Mouse (Mus musculus): ENCODE data around the gene 6430571L13Rik. TPM values are rescaled to one million over a fixed set of nuclear protein-coding genes. Genes with fewer than 3 reads are reported as not detected.

Gene 6430571L13Rik
- polyA plus RNA-seq, 1 experiment from 2014 or later: 0.28 TPM

GRCm38 (mm10) chr9:107327879-107328620 is 12.4 kb upstream of the 6430571L13Rik start:
- no peaks in the 10 kb centered on the region for H3K4me1 ChIP-seq
- H3K4me2 ChIP-seq: no peak overlapping the region
- no peaks in the 10 kb centered on the region for H3K9me3 ChIP-seq
- no peak for ATAC-seq (ENCODE audit: insufficient read depth, low FRiP score, low read depth)
- no peak overlapping the region for H3K27ac ChIP-seq
- H3K4me3 ChIP-seq (replicated peaks): no peak overlapping the region
- no peaks in the 10 kb centered on the region for H3K27me3 ChIP-seq (replicated peaks)
- no peaks in the 10 kb centered on the region for H3K36me3 ChIP-seq
- WGBS: 86% methylated on average over 16 of the region's 16 CpGs
- H3K9ac ChIP-seq: no peak overlapping the region

- Histone ChIP-seq H3K9me3 (no peaks in the 10 kb centered on the region), H3K4me1 (no peaks in the 10 kb centered on the region), H3K4me2 (no peak overlapping the region), H3K9ac (no peak overlapping the region), H3K27me3 (replicated peaks) (no peaks in the 10 kb centered on the region), H3K4me3 (replicated peaks) (no peak overlapping the region), H3K36me3 (no peaks in the 10 kb centered on the region), H3K27ac (no peak overlapping the region)
- ATAC-seq (ENCODE audit: insufficient read depth, low FRiP score, low read depth): no peak
- 77% methylated on average over 6 of the region's 6 CpGs for WGBS
These were observed 9.6 kb upstream of the 6430571L13Rik start for GRCm38 (mm10) chr9:107330791-107331190.

GRCm38 (mm10) chr9:107333686-107334085 is 6.7 kb upstream of the 6430571L13Rik start:
- WGBS: 53% methylated on average over 2 of the region's 2 CpGs
- Histone ChIP-seq H3K9ac (no peak overlapping the region), H3K4me1 (peaks cover 8% of the 10 kb centered on the region), H3K4me3 (replicated peaks) (no peak overlapping the region), H3K36me3 (no peaks in the 10 kb centered on the region), H3K27ac (no peak overlapping the region), H3K4me2 (no peak overlapping the region), H3K9me3 (no peaks in the 10 kb centered on the region), H3K27me3 (replicated peaks) (no peaks in the 10 kb centered on the region)
- ATAC-seq (ENCODE audit: insufficient read depth, low FRiP score, low read depth): no peak

GRCm38 (mm10) chr9:107334356-107334755 is 6.0 kb upstream of the 6430571L13Rik start:
- ATAC-seq (ENCODE audit: insufficient read depth, low FRiP score, low read depth): no peak
- peaks cover 8% of the 10 kb centered on the region for H3K4me1 ChIP-seq

GRCm38 (mm10) chr9:107335046-107335445 is 5.4 kb upstream of the 6430571L13Rik start:
- Histone ChIP-seq H3K4me3 (replicated peaks) (no peak overlapping the region), H3K9me3 (no peaks in the 10 kb centered on the region), H3K4me2 (no peak overlapping the region), H3K27ac (no peak overlapping the region), H3K9ac (no peak overlapping the region), H3K27me3 (replicated peaks) (no peaks in the 10 kb centered on the region), H3K4me1 (peaks cover 8% of the 10 kb centered on the region), H3K36me3 (no peaks in the 10 kb centered on the region)
- 84% methylated on average over 5 of the region's 5 CpGs for WGBS
- ATAC-seq (ENCODE audit: insufficient read depth, low FRiP score, low read depth): no peak

More at GRCm38 (mm10) chr9:107334356-107334755, 6.0 kb upstream of the 6430571L13Rik start:
- Histone ChIP-seq H3K4me2 (no peak overlapping the region), H3K4me3 (replicated peaks) (no peak overlapping the region), H3K9me3 (no peaks in the 10 kb centered on the region), H3K27me3 (replicated peaks) (no peaks in the 10 kb centered on the region), H3K9ac (no peak overlapping the region), H3K36me3 (no peaks in the 10 kb centered on the region), H3K27ac (no peak overlapping the region)
- 82% methylated on average over 6 of the region's 6 CpGs for WGBS

- WGBS: 12% methylated on average over 5 of the region's 5 CpGs
- no peaks in the 10 kb centered on the region for H3K27me3 ChIP-seq (replicated peaks)
- H3K4me2 ChIP-seq: no peak overlapping the region
- no peaks in the 10 kb centered on the region for H3K36me3 ChIP-seq
- H3K9ac ChIP-seq: no peak overlapping the region
- ATAC-seq (ENCODE audit: insufficient read depth, low FRiP score, low read depth): no peak
- H3K4me3 ChIP-seq (replicated peaks): no peak overlapping the region
- H3K4me1 ChIP-seq: peaks cover 10% of the 10 kb centered on the region
- H3K9me3 ChIP-seq: no peaks in the 10 kb centered on the region
- H3K27ac ChIP-seq: no peak overlapping the region
These were observed 4.5 kb upstream of the 6430571L13Rik start for GRCm38 (mm10) chr9:107335909-107336308.

GRCm38 (mm10) chr9:107336386-107336785 is 4.0 kb upstream of the 6430571L13Rik start:
- ATAC-seq (ENCODE audit: insufficient read depth, low FRiP score, low read depth): no peak

GRCm38 (mm10) chr9:107338172-107338883 is 2.1 kb upstream of the 6430571L13Rik start, which contains the start of gene Hemk1:
TSS of gene Hemk1 (minus strand) at chr9:107338350.
- H3K27ac ChIP-seq: peak within 1 kb of the TSS; percentile 45
- H3K4me2 ChIP-seq: peak within 1 kb of the TSS; percentile 90
- no peaks in the 10 kb centered on the region for H3K27me3 ChIP-seq (replicated peaks)
- H3K9ac ChIP-seq: peak within 1 kb of the TSS; percentile 60
- H3K36me3 ChIP-seq: no peaks in the 10 kb centered on the region
- H3K4me1 ChIP-seq: peaks cover 12% of the 10 kb centered on the region
- no peaks in the 10 kb centered on the region for H3K9me3 ChIP-seq
- WGBS: 3% methylated on average over 30 of the region's 30 CpGs
- peak; percentile 82 for ATAC-seq (ENCODE audit: insufficient read depth, low FRiP score, low read depth)
- peak within 1 kb of the TSS; percentile 57 for H3K4me3 ChIP-seq (replicated peaks)

More at GRCm38 (mm10) chr9:107336386-107336785, 4.0 kb upstream of the 6430571L13Rik start:
- Histone ChIP-seq H3K9me3 (no peaks in the 10 kb centered on the region), H3K4me3 (replicated peaks) (no peak overlapping the region), H3K36me3 (no peaks in the 10 kb centered on the region), H3K27ac (no peak overlapping the region), H3K27me3 (replicated peaks) (no peaks in the 10 kb centered on the region), H3K4me1 (peaks cover 12% of the 10 kb centered on the region), H3K4me2 (no peak overlapping the region), H3K9ac (no peak overlapping the region)
- WGBS: 84% methylated on average over 6 of the region's 6 CpGs

- H3K4me1 ChIP-seq: peaks cover 12% of the 10 kb centered on the region
- H3K9me3 ChIP-seq: no peaks in the 10 kb centered on the region
- 49% methylated on average over 12 of the region's 12 CpGs for whole genome bisulfite sequencing
- no peak for ATAC-seq (ENCODE audit: insufficient read depth, low FRiP score, low read depth)
- H3K9ac ChIP-seq: peak overlapping the region; percentile 13; the same call in 1 of the 2 replicates
- no peak overlapping the region for H3K27ac ChIP-seq
- peak overlapping the region; percentile 81 for H3K4me2 ChIP-seq
- peak overlapping the region; percentile 55 for H3K4me3 ChIP-seq (replicated peaks)
- H3K27me3 ChIP-seq (replicated peaks): no peaks in the 10 kb centered on the region
- H3K36me3 ChIP-seq: no peaks in the 10 kb centered on the region
These were observed 676 bp downstream of the 6430571L13Rik start for GRCm38 (mm10) chr9:107340911-107341645.

- WGBS: 84% methylated on average over 11 of the region's 11 CpGs
- H3K4me3 ChIP-seq (replicated peaks): no peak overlapping the region
- H3K9me3 ChIP-seq: no peaks in the 10 kb centered on the region
- H3K27me3 ChIP-seq (replicated peaks): no peaks in the 10 kb centered on the region
- H3K9ac ChIP-seq: no peak overlapping the region
- H3K4me1 ChIP-seq: peaks cover 10% of the 10 kb centered on the region
- no peak overlapping the region for H3K4me2 ChIP-seq
- H3K36me3 ChIP-seq: no peaks in the 10 kb centered on the region
- no peak overlapping the region for H3K27ac ChIP-seq
- no peak for ATAC-seq (ENCODE audit: insufficient read depth, low FRiP score, low read depth)
These were observed 1.9 kb downstream of the 6430571L13Rik start for GRCm38 (mm10) chr9:107342201-107342709.

GRCm38 (mm10) chr9:107343146-107343943 is 2.9 kb downstream of the 6430571L13Rik start:
- Histone ChIP-seq H3K9me3 (no peaks in the 10 kb centered on the region), H3K4me2 (no peak overlapping the region), H3K27ac (no peak overlapping the region), H3K27me3 (replicated peaks) (no peaks in the 10 kb centered on the region), H3K9ac (no peak overlapping the region), H3K4me1 (0 out of 2 replicates have a peak, but pooled peaks cover 4% of the 10 kb centered on the region), H3K36me3 (no peaks in the 10 kb centered on the region), H3K4me3 (replicated peaks) (no peak overlapping the region)
- WGBS: 65% methylated on average over 8 of the region's 8 CpGs
- no peak for ATAC-seq (ENCODE audit: insufficient read depth, low FRiP score, low read depth)

All from stomach, embryonic 15.5 days (tissue).